38 mouse cellular contexts compared by ENCODE assay signal in genomic region chr11:58354927-58355326, GRCm38 (mm10). TPM values are rescaled to one million over a fixed set of nuclear protein-coding genes. Genes with fewer than 3 reads are reported as not detected.
A peak's percentile ranks its signal among the peaks of the same experiment; 100 is the strongest.
DNase-seq lines count a peak whose midpoint lies in the region; ATAC-seq lines count a peak whose summit lies in the region.
"Had no signal": no experiment of that assay in that cellular context is flagged by ENCODE, and none has a peak within 500 bp of the region (broad histone marks: within the 10 kb centered on the region; RNA-seq: fewer than 3 reads in every experiment).

No protein-coding gene starts in this region.

- no peak overlapping the region for H3K4me3 ChIP-seq in liver, embryonic 12.5 days
- no peak overlapping the region for H3K4me3 ChIP-seq in liver, embryonic 11.5 days (ENCODE audit: low read depth, low read length)
- H3K4me3 ChIP-seq: erythroblast, embryonic 14.5 days; heart, adult 2 months; heart, embryonic 12.5 days; hindbrain, embryonic 13.5 days had no signal

- DNase-seq in frontal cortex, adult 2 months (ENCODE audit: extremely low spot score in 1 of 2, low spot score in 1 of 2) = peak; percentile 36 to 50
- DNase-seq in frontal cortex, postnatal 14 days (ENCODE audit: low spot score in 2 of 2) = no peak
- DNase-seq in liver, embryonic 11.5 days (ENCODE audit: low spot score) = no peak
- DNase-seq in right cerebral cortex, postnatal 36 days (ENCODE audit: low spot score in 2 of 2) = peak; percentile 29 to 55
- DNase-seq in right cerebral cortex, postnatal 25 days = no peak
- no peak for DNase-seq in layer of hippocampus, postnatal 14 days (ENCODE audit: low spot score in 2 of 2)
- DNase-seq: adrenal gland, adult 8-10 months; cerebellum, adult 11-12 months; cerebellum, adult 9-11 months; heart, adult 2 months; heart, postnatal 4 days; kidney, adult 8-10 months; kidney, postnatal 4 days; lung, postnatal 36 days; spleen, adult 18-20 months; thymus, postnatal 4 days had no signal

- peaks cover 79% of the 10 kb centered on the region for H3K4me1 ChIP-seq in liver, embryonic 12.5 days
- H3K4me1 ChIP-seq in liver, embryonic 11.5 days (replicated peaks; ENCODE audit: control insufficient read depth, insufficient read depth, low read length) = peaks cover 23% of the 10 kb centered on the region
- H3K4me1 ChIP-seq: hindbrain, embryonic 13.5 days had no signal

- H3K9ac ChIP-seq in liver, embryonic 12.5 days = peak overlapping the region; percentile 15; the same call in 1 of the 2 replicates
- no peak overlapping the region for H3K9ac ChIP-seq in liver, embryonic 11.5 days (ENCODE audit: low read depth, low read length)
- H3K9ac ChIP-seq: heart, embryonic 12.5 days; hindbrain, embryonic 13.5 days had no signal

- no peaks in the 10 kb centered on the region for H3K27me3 ChIP-seq in liver, embryonic 12.5 days (replicated peaks)
- H3K27me3 ChIP-seq in liver, embryonic 11.5 days (replicated peaks; ENCODE audit: control insufficient read depth, insufficient read depth, low read length) = no peaks in the 10 kb centered on the region
- H3K27me3 ChIP-seq: heart, embryonic 12.5 days; hindbrain, embryonic 13.5 days had no signal

- peak overlapping the region; percentile 57 for H3K4me2 ChIP-seq in liver, embryonic 12.5 days
- H3K4me2 ChIP-seq in liver, embryonic 11.5 days = no peak overlapping the region
- H3K4me2 ChIP-seq: heart, embryonic 12.5 days; hindbrain, embryonic 13.5 days; midbrain, embryonic 11.5 days had no signal

- 0 out of 2 replicates have a peak, but pooled peaks cover 5% of the 10 kb centered on the region for H3K36me3 ChIP-seq in liver, embryonic 12.5 days
- peaks cover 2% of the 10 kb centered on the region; the same call in 1 of the 2 replicates for H3K36me3 ChIP-seq in liver, embryonic 11.5 days (ENCODE audit: control insufficient read depth, insufficient read depth, low read length)
- H3K36me3 ChIP-seq: G1E; heart, embryonic 12.5 days had no signal

- WGBS in liver, embryonic 12.5 days (ENCODE audit: insufficient replicate concordance) = 69% methylated on average over 3 of the region's 3 CpGs
- 81% methylated on average over 3 of the region's 3 CpGs for WGBS in liver, embryonic 11.5 days

- H3K9me3 ChIP-seq in liver, embryonic 12.5 days (replicated peaks) = no peaks in the 10 kb centered on the region
- H3K9me3 ChIP-seq in liver, embryonic 11.5 days (ENCODE audit: control insufficient read depth, low read length) = no peaks in the 10 kb centered on the region
- H3K9me3 ChIP-seq: G1E; heart, embryonic 12.5 days; hindbrain, embryonic 13.5 days had no signal

- peak overlapping the region; percentile 94 for H3K27ac ChIP-seq in liver, embryonic 12.5 days
- no peak overlapping the region for H3K27ac ChIP-seq in liver, embryonic 11.5 days (ENCODE audit: low read depth, low read length)
- H3K27ac ChIP-seq: heart, adult 2 months; hindbrain, embryonic 13.5 days; kidney, postnatal 0 days had no signal

- no peak for ATAC-seq in liver, embryonic 12.5 days
- ATAC-seq in liver, embryonic 11.5 days (replicated peaks; ENCODE audit: low FRiP score) = no peak
- ATAC-seq: forebrain, embryonic 16.5 days; intestine, embryonic 16.5 days; midbrain, embryonic 16.5 days had no signal

RNA-seq across cellular contexts. Expression of gene Lypd8, which starts 23.9 kb away (rescaled TPM):
- polyA plus RNA-seq in frontal cortex, adult 2 months (2012; rRNA removed) = 0.16 and 0.25 TPM in 2 replicates
- polyA plus RNA-seq in liver, embryonic 12.5 days (2016; fragmentation: Nextera tagmentation; extraction: Ambion mirVana) = 0.19 TPM in 1 of 2 replicates, not detected in the other
- 0.14 and 0.27 TPM in 2 replicates for polyA plus RNA-seq in liver, embryonic 11.5 days (2014; fragmentation: Nextera tagmentation; extraction: Ambion mirVana)
- total RNA-seq in layer of hippocampus, postnatal 14 days (2021) = under 1 TPM in 1 of 2 experiments, not detected in 1; 0.37 TPM
- total RNA-seq: adrenal gland, adult 8-10 months; common myeloid progenitor, adult 5-6 weeks; gastrocnemius, adult 8-10 months; gastrocnemius, postnatal 4 days; heart, adult 2 months; heart, postnatal 4 days; left cerebral cortex, adult 8-10 months; liver, adult 2 months; megakaryocyte, adult 5-6 weeks; neutrophil, adult 5-6 weeks had no signal
- polyA plus RNA-seq: embryonic facial prominence, embryonic 14.5 days; erythroblast, embryonic 14.5 days; forebrain, embryonic 11.5 days; forebrain, embryonic 16.5 days; heart, embryonic 12.5 days; hindbrain, embryonic 13.5 days; limb, embryonic 11.5 days; lung, embryonic 16.5 days; midbrain, embryonic 11.5 days; midbrain, embryonic 16.5 days; neural tube, embryonic 11.5 days had no signal

RNA-seq across cellular contexts. Expression of gene Sh3bp5l, which starts 24.4 kb away (rescaled TPM):
- 39.9 and 40.8 TPM in 2 replicates for polyA plus RNA-seq in frontal cortex, adult 2 months (2012; rRNA removed)
- polyA plus RNA-seq in liver, embryonic 12.5 days (2016; fragmentation: Nextera tagmentation; extraction: Ambion mirVana) = 19.8 and 19.9 TPM in 2 replicates
- polyA plus RNA-seq in liver, embryonic 11.5 days (2014; fragmentation: Nextera tagmentation; extraction: Ambion mirVana) = 20.5 and 25.3 TPM in 2 replicates
- total RNA-seq in layer of hippocampus, postnatal 14 days (2021) = 10 to 100 TPM; 67.1 to 69.3 TPM

RNA-seq across cellular contexts. Expression of gene Zfp672, which starts 24.8 kb away (rescaled TPM):
- polyA plus RNA-seq in frontal cortex, adult 2 months (2012; rRNA removed) = 50.1 and 52.2 TPM in 2 replicates
- polyA plus RNA-seq in liver, embryonic 12.5 days (2016; fragmentation: Nextera tagmentation; extraction: Ambion mirVana) = 50.1 and 50.4 TPM in 2 replicates
- polyA plus RNA-seq in liver, embryonic 11.5 days (2014; fragmentation: Nextera tagmentation; extraction: Ambion mirVana) = 50.6 and 50.7 TPM in 2 replicates
- total RNA-seq in layer of hippocampus, postnatal 14 days (2021) = 10 to 100 TPM; 47.7 to 52.0 TPM

RNA-seq across cellular contexts. Expression of gene Zfp692, which starts 48.1 kb away (rescaled TPM):
- polyA plus RNA-seq in frontal cortex, adult 2 months (2012; rRNA removed) = 59.6 and 63.7 TPM in 2 replicates
- 18.2 and 18.5 TPM in 2 replicates for polyA plus RNA-seq in liver, embryonic 12.5 days (2016; fragmentation: Nextera tagmentation; extraction: Ambion mirVana)
- polyA plus RNA-seq in liver, embryonic 11.5 days (2014; fragmentation: Nextera tagmentation; extraction: Ambion mirVana) = 18.3 and 19.2 TPM in 2 replicates
- total RNA-seq in layer of hippocampus, postnatal 14 days (2021) = 10 to 100 TPM; 20.1 to 20.2 TPM

Comparison
In these comparisons a context has a peak if more than half of its experiments do, and no peak if none do; other contexts are left out.
1. DNase-seq: peak in frontal cortex, adult 2 months (2 of 2) and right cerebral cortex, postnatal 36 days (2 of 2); none in frontal cortex, postnatal 14 days (0 of 2), liver, embryonic 11.5 days (single experiment), right cerebral cortex, postnatal 25 days (single experiment) and layer of hippocampus, postnatal 14 days (0 of 2).